Mouse (Mus musculus): ENCODE data around the gene Zfp239. TPM values are rescaled to one million over a fixed set of nuclear protein-coding genes. Genes with fewer than 3 reads are reported as not detected.
A peak's percentile ranks its signal among the peaks of the same experiment; 100 is the strongest.
"Not testable (repeated sequence)": the region's sequence is repeated elsewhere in the genome, so short reads cannot be mapped to it uniquely, and the experiment has no call there.

Gene Zfp239
- polyA plus RNA-seq (2012; rRNA removed), result 5.2 and 7.8 TPM in 2 replicates

GRCm38 (mm10) chr6:117861848-117862247 lies at the start of gene Zfp239:
TSS of gene Zfp239 (plus strand) at chr6:117862100.
- DNase-seq (ENCODE audit: low read depth, low spot score), result no peak
- 33% methylated on average over 6 of the region's 6 CpGs for WGBS

GRCm38 (mm10) chr6:117814681-117815080 lies 47.2 kb upstream of the Zfp239 start:
- no peak for DNase-seq (ENCODE audit: low read depth, low spot score)

DNA sequence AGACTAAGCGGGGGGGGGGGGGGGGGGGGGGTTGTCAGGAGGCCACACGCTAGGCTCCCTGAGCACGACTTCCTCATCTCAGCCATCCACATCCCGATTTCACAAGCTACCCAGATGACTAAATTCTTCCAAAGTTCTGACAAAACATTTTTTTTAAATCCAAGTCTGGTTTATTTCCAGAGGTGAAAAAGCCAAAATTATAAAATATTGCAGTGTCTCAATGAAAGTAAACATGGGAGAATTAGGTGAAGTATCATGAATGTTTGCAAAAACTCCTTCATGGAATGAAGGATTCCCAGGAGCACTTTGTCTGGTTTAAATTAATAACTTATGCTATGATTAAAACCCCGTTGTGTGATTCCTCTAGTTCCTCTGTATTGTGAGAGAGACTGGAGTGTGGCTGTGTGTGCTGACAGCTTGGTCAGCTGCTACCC lies 44.8 kb upstream of the Zfp239 start:
- no peak for DNase-seq (ENCODE audit: low read depth, low spot score)
- 61% methylated on average over 5 of the region's 5 CpGs for WGBS

DNA sequence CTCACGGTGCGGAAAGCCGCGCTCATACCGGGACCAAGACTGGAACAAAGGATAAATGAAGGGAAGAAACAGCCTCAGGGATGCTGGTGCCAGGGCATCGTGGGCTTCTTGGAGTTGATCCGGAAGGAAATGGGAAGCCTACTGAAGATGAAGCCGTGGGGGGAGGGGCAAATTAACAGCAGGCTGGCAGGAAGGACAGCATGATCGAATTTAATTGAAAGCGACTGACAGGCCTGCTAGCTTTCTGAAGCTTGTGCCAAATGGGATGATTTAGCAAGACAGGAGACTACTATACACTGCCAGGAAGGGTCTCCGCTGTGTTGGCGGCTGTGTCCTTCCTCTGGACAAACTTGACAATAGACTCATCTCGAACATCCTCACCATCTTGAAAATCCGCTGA lies 41.6 kb upstream of the Zfp239 start:
- DNase-seq (ENCODE audit: low read depth, low spot score), result no peak
- WGBS, result 91% methylated on average over 14 of the region's 14 CpGs

- peak; percentile 31 for DNase-seq (ENCODE audit: low read depth, low spot score)
- WGBS, result 6% methylated on average over 4 of the region's 4 CpGs
These were observed 36.5 kb upstream of the Zfp239 start for GRCm38 (mm10) chr6:117825369-117825768.

- 20% methylated on average over 9 of the region's 9 CpGs for WGBS
- DNase-seq (ENCODE audit: low read depth, low spot score), result no peak
These were observed 33.6 kb upstream of the Zfp239 start for GRCm38 (mm10) chr6:117828273-117828672.

DNA sequence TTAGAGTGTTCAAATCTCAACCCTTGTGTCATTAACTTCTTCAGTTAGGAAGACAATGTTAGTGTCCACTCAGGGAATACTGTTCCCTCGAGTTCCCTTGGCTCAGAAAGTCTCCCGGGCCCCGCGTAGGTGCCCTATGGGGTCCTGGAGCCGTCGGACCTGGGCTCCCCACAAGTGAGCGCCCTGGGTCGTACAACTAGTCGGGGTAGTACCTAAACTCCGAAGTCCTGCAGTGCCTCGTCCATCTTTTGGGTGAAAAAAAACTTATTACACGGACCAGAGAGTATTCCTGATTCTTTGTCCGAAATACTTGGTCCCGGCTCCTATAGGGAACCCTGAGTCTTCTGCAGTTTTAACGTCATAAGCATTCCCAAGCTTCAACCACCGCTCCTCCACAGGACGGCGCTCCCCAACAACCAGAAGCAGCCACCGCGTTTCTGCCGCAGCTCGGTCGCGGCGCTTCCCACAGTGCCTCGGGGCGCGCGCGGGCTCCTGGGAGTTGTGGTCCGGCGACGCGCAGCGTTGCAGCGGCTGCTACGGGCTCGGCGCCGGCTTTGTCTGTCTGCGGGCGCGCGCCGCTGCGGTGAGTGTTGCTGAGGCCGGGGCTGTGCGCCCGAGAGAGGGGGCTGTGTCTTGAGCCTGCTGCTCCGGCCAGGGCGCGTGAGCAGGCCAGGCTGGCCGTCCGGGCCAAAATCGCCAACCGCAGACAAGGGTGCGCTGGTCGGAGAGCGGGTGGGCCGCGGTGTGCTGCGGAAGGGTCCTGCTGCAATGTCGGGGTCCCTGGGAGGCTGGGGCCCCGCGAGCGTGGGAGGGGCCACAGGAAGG lies 21.0 kb upstream of the Zfp239 start, which contains the start of gene Zfp637:
Gene Zfp637, plus strand, starts transcription at position 495 of the 825 bp plus-strand sequence.
- DNase-seq (ENCODE audit: low read depth, low spot score), result peak; percentile 57
- WGBS, result under 1% methylated on average over 66 of the region's 66 CpGs

- DNase-seq (ENCODE audit: low read depth, low spot score), result no peak
- 3% methylated on average over 12 of the region's 12 CpGs for WGBS
These were observed 20.4 kb upstream of the Zfp239 start for GRCm38 (mm10) chr6:117841511-117841955.

GRCm38 (mm10) chr6:117844597-117844996 lies 17.3 kb upstream of the Zfp239 start:
- WGBS, result 85% methylated on average over 9 of the region's 9 CpGs
- DNase-seq (ENCODE audit: low read depth, low spot score), result no peak

DNA sequence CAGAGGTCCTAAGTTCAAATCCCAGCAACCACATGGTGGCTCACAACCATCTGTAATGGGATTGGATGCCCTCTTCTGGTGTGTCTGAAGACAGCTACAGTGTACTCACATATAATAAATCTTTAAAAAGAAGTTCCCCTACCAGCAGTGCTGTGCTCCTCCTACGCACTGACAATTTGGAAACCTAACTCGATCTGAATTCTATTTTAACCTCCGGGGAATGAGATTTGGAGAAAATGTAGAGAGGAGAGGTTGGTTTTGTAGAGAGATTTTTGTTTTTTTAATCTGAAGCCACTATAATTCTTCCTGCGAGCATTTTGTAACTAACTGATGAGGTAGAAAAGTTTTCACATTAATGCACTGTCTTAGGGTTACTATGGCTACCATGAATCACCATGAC lies 15.2 kb upstream of the Zfp239 start:
- WGBS, result 94% methylated on average over 4 of the region's 4 CpGs
- not testable (repeated sequence) for DNase-seq (ENCODE audit: low read depth, low spot score)

- 91% methylated on average over 2 of the region's 2 CpGs for WGBS
- no peak for DNase-seq (ENCODE audit: low read depth, low spot score)
These were observed 14.1 kb upstream of the Zfp239 start for GRCm38 (mm10) chr6:117847772-117848171.

DNA sequence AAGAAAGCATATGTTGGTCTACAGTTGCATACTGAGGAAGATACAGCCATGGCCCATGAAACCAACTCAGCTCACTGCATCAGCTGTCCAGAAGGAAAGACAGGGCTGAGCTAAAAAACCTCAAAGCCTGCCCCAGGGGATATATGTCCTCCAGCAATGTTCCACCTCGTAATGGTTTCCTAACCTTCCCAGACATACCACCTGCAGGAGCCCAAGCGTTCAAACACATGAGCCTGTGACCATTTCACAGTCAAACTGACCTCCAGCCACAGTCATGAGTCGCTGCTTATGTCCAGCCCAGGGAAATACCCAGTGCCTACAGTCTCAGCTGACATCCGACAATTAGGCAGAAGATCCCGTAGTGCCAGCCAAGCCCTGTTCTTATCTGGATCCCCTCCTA lies 13.3 kb upstream of the Zfp239 start:
- WGBS, result 93% methylated on average over 5 of the region's 5 CpGs
- no peak for DNase-seq (ENCODE audit: low read depth, low spot score)

DNA sequence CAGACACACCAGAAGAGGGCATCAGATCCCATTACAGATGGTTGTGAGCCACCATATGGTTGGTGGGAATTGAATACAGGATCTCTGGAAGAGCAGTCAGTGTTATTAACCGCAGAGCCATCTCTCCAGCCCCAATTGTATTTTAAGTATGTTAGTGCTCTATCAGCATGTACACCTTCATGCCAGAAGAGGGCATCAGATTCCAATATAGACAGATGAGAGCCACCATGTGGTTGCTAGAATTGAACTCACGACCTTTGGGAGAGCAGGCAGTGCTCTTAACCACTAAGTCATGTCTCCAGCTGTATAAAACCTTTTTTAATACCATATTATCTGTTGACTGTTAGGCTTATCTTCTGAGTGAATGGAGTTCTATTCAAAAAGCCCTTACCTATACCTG lies 10.2 kb upstream of the Zfp239 start:
- DNase-seq (ENCODE audit: low read depth, low spot score), result no peak
- 37% methylated on average over 2 of the region's 2 CpGs for WGBS

- no peak for DNase-seq (ENCODE audit: low read depth, low spot score)
- 29% methylated on average over 1 of the region's 1 CpGs for WGBS
These were observed 3.9 kb upstream of the Zfp239 start for GRCm38 (mm10) chr6:117857990-117858389.

GRCm38 (mm10) chr6:117862465-117862864 lies 565 bp downstream of the Zfp239 start:
- DNase-seq (ENCODE audit: low read depth, low spot score), result no peak
- WGBS, result 58% methylated on average over 8 of the region's 8 CpGs

GRCm38 (mm10) chr6:117862899-117863620 lies 1.2 kb downstream of the Zfp239 start:
- DNase-seq (ENCODE audit: low read depth, low spot score), result no peak
- 3% methylated on average over 26 of the region's 26 CpGs for WGBS

DNA sequence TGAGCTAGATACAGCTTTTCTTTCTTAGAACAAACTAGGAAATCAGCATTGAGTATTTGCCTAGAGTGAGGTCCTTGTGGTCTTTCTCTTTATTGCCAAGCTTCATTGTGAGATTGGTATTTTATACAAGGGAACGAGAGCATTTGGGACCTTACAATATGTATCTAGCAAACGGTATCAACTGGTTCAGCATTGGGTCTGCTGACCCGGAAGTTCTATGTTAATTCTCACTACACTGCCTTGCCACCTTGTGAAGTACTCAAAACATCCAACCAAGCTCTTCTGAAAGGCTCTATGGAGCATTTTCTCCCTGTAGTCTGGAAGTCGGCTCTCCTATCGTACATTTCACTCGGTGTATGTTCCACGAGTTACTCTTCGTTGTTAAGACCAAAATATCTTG lies 1.9 kb downstream of the Zfp239 start:
- WGBS, result 94% methylated on average over 8 of the region's 8 CpGs
- DNase-seq (ENCODE audit: low read depth, low spot score), result no peak

DNA sequence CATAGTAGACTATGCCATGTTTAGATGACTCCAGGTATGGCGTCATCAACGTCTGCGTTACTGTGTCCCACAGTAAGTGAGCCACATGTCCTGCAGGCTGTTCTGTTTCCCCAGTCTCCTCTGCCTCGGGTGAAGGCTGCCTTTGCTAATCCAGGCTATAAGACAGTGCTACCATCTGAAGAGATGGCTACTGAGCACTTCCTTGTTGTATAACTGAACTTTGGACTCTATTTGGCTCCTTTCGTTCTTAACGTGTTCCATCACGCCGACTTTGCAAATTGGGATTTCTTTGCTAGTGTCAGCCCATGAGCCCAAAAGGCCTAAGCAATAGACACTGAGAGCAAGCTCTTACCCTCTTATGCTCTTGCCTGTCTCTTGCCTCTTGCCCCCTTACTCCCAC lies 6.3 kb downstream of the Zfp239 start:
- 49% methylated on average over 8 of the region's 8 CpGs for WGBS
- no peak for DNase-seq (ENCODE audit: low read depth, low spot score)

GRCm38 (mm10) chr6:117871034-117871433 lies 9.1 kb downstream of the Zfp239 start:
- WGBS, result 74% methylated on average over 14 of the region's 14 CpGs
- no peak for DNase-seq (ENCODE audit: low read depth, low spot score)

- WGBS, result 92% methylated on average over 7 of the region's 7 CpGs
- DNase-seq (ENCODE audit: low read depth, low spot score), result not testable (repeated sequence)
These were observed 11.6 kb downstream of the Zfp239 start for GRCm38 (mm10) chr6:117873450-117873849.

All from large intestine, adult 2 months (tissue).